Mouse (Mus musculus): Measurements from ENCODE around the gene Glra3.
A peak's percentile ranks its signal among the peaks of the same experiment; 100 is the strongest.

Gene Glra3

DNA sequence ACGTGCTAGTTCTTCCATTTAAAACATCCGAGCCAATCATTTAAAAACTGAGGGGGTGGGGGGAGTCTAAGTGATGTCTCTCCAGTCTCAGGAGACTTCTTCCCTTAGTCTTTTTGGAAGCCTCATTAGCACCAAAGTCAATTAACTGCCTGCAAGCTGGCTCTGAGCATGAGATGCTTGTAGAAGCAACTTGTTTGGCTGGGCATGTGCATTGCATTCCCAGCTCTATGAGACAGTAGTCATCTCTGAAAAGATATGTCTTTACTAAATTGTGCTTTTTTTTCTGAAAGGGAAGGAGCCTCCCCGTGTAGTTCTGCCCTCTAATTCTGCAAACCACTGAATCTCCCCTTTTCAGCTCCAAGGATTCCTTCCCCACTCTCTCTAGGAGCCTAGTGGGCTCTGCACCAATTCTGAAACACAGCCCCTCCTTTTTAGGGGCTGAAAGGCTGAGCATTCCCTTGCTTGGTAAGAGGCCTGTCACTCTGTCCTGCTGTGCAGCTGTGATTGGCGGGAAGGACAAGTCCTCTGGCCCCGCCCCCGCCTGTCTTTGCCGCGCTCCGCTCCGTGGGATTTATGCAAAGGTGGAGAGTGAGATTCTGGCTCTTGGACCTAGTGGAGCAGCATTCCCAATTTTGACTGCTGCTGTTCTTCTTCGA, at the start of gene Glra3:
TSS of gene Glra3 (plus strand) at position 591 of the 656 bp plus-strand sequence.
- DNase-seq (ENCODE audit: low read depth, low spot score): peak; percentile 80

DNA sequence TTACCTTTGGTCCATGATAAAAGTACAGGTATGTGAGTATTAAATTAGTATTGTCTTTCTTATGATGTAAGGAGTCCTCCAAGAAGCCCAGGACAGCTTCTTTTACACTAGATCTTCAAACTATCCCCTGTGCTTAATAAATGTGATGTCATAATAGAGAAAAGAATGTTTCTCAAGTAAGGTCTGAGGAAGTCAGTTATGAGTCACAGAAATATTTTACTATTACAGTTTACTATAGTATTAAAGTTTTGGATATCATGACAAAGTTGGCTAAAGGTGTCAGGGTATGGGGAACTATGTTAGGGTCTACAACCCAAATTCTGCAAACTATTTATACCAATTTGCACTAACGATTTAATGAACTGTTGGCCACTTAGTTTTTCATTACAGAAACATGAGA, 33.4 kb upstream of the Glra3 start, which contains the start of gene Adam29:
TSS of gene Adam29 (minus strand) at position 101 of the 400 bp plus-strand sequence.
- DNase-seq (ENCODE audit: low read depth, low spot score): no peak

DNA sequence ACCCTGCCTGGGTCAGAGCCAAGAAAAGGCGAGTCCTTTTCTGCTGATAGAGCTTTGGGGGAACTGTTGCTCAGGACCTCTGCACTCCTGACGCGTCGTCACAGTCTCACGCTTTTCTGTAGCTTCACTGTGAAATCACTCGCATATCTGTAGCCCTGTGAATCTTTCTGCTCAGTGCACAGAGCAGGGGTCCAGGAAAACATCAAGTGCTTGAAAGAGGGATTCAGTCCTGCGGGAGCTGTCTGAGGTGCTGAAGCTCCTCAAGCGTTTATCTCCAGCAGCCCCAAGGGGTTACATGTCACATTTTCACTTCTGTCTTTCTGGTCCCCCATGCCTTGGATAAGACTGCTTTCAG, 243 bp downstream of the Glra3 start:
- DNase-seq (ENCODE audit: low read depth, low spot score): no peak

- no peak for DNase-seq (ENCODE audit: low read depth, low spot score)
Observed at GRCm38 (mm10) chr8:55964759-55965320, 24.6 kb downstream of the Glra3 start.

DNA sequence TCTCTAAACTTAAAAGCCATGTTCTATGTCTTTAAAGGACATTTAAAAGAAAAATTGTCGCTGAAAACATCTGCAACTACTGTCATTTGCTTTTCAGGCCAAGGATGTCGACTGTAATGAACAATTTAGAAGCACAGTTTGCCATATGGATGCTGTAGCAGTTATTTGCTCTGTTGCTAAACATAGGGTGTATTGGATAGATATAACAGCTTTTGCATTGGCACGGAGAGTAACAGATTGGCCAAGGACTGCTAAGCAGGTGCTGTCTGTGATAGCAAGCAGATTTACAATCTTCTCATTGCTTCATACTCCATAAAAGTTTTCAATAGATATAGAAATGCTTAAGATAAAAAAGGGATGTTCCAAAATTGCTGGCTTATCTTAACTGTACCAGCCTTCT, 57.6 kb downstream of the Glra3 start:
- DNase-seq (ENCODE audit: low read depth, low spot score): peak; percentile 69

- no peak for DNase-seq (ENCODE audit: low read depth, low spot score)
Observed at GRCm38 (mm10) chr8:56054324-56054723, 114.1 kb downstream of the Glra3 start.

- DNase-seq (ENCODE audit: low read depth, low spot score): peak; percentile 33
Observed at GRCm38 (mm10) chr8:56063081-56063480, 122.8 kb downstream of the Glra3 start.

GRCm38 (mm10) chr8:56070486-56071254, 130.4 kb downstream of the Glra3 start:
- DNase-seq (ENCODE audit: low read depth, low spot score): no peak

DNA sequence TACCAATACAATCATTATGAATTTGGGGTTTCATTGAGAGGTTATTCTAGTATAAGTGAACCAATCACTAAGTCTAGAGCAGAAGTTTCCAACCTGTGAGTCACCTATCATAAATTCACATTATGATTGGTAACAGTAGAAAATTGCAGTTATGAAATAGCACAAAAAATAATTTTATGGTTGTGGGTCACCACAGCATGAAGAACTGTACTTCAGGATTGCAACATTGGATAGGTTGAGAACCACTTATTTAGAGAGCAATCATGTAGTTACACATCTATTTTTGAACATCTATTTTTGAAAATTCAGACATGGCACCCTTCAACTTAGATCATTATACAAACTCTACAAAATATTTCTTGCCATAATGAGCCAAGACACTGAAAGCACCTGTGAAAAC, 143.4 kb downstream of the Glra3 start:
- DNase-seq (ENCODE audit: low read depth, low spot score): no peak

GRCm38 (mm10) chr8:56094385-56094784, 154.1 kb downstream of the Glra3 start:
- no peak for DNase-seq (ENCODE audit: low read depth, low spot score)

DNA sequence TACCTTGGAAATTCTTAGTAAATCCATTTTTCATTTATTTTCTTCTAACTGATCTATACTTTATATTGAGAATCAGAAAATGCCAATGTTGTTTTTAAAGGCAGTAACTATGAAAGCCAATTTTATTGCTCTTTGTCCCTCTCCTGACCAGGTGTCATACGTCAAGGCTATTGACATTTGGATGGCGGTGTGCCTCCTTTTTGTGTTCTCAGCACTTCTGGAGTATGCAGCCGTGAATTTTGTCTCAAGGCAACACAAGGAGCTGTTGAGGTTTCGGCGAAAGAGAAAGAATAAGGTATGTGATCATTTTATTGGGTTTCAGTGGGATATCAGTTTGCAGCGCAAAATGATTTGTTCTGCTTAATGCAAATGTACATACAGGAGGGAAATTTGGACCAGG, 170.0 kb downstream of the Glra3 start:
- DNase-seq (ENCODE audit: low read depth, low spot score): no peak

DNA sequence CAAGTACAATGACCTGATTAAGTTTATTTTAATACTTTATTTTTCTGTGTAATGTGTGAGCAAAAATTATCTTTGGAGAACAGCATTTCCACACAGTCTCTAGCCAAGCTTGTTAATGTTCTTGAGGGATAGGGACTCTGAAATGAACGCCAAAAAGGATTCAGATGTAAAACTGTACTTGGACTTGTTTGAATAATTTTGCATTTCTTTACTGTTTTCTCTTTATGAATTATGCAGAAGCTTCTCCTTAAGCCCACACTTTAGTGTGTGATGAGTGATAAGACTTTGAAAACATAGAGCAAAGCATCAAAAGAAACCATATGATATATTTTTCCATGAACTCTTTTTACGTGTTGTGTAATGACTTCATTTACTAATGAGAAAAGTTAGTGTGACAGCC, 189.1 kb downstream of the Glra3 start:
- DNase-seq (ENCODE audit: low read depth, low spot score): peak; percentile 27

DNA sequence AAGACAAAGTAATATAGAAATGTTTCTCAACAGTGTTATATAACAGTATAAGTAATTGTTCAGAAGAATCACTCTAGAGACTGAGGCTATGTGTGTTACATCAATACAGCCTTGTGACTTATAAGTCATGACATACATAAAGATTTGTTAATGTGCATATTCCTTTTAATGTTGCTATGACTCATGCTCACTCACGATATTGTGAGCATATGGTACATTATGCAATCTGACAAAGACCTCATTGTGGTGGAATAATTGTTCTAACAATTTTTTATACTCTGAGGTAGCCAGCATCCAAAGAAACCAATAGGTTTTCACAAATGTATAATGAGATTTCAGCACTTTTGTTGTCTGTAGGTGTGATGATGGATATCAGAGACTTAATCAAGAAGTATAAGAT, 210.4 kb downstream of the Glra3 start:
- peak; percentile 11 for DNase-seq (ENCODE audit: low read depth, low spot score)

DNA sequence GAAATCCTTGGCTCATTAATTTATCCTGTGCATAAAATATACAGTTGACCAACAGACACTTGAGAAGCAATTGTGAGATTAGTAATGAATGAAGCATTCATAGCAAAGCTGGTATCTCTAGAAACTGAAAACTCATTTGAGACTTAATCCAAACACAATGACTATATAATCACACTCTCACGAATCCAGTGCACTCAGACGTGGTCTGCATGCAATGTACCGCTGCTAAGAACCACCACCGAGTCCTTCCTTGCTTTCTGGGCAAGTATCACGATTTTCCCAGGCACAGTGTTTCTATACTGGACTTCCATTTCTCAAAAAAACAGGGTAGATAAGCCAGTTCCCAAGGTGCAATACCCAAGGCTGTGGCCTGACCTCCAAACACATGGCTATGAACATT, 211.3 kb downstream of the Glra3 start:
- no peak for DNase-seq (ENCODE audit: low read depth, low spot score)

DNA sequence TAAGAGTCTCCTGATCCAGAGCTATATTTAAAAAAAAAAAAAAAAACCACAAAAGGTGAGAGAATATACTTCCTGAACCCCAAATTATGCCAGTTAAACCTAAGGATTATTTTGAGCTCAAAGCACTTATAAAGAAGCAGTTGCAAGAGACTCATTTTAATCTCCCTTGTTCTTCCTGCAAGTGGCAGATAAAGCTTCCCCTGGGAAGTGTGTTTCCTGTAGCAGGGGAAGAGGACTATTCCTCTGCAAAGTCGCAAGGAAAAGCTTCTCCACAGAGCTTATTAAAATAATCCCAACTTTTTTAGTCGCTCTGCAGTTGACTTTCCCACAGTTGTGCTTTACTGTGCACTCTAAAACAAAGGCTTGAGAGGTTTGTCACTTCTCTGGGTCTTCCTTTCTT, 218.7 kb downstream of the Glra3 start:
- no peak for DNase-seq (ENCODE audit: low read depth, low spot score)

Data from brain, adult 2 months (tissue).